Mouse (Mus musculus) lung, adult 2 months (tissue): ENCODE measurements around the gene Setd5. TPM values are rescaled to one million over a fixed set of nuclear protein-coding genes. Genes with fewer than 3 reads are reported as not detected.

ENCODE experiments used
- DNase-seq: peaks from one replicate; pipeline ENCODE4 v3.0.0; 2022
- H3K4me1 ChIP-seq: fragments of 200-500 bp; 2 replicates; pipeline ENCODE4 v1.6.1; 2011; ENCODE audit warnings: low read length; ENCODE audit not compliant: control insufficient read depth, insufficient read depth
- H3K4me3 ChIP-seq: fragments of 200-500 bp; replicated peaks from 2 replicates; pipeline ENCODE3; 2011; ENCODE audit warnings: low read depth, mild to moderate bottlenecking, control low read depth, low read length; ENCODE audit errors: extremely low read depth
- CTCF ChIP-seq: fragments of 200-500 bp; IDR thresholded peaks from 2 replicates; pipeline ENCODE4 v1.5.1; 2011; ENCODE audit warnings: mild to moderate bottlenecking, low read length, control low read depth; ENCODE audit not compliant: insufficient read depth
- POLR2A ChIP-seq: fragments of 200-500 bp; IDR thresholded peaks from 2 replicates; pipeline ENCODE4 v1.6.1; 2011; ENCODE audit warnings: low read depth, mild to moderate bottlenecking, control low read depth, low read length, borderline replicate concordance; ENCODE audit errors: extremely low read depth
- WGBS: fragments of 180-500 bp; shearing (Covaris S2); methylation state at CpG from one replicate; pipeline ENCODE4 v1.1.7; 2018; 5-methylcytosine and 5-hydroxymethylcytosine counted together
- polyA plus RNA-seq: library from polyadenylated mRNA; depleted of rRNA; stranded (reverse); fragments of >200 nt; gene quantifications from 2 replicates; pipeline ENCODE4 v1.2.3, GENCODE M21; 2012

Gene Setd5
- polyA plus RNA-seq, 1 experiment = 30.6 TPM

GRCm38 (mm10) chr6:113049159-113049558, 28.0 kb upstream of the Setd5 start:
- TF ChIP-seq CTCF = no peak
- TF ChIP-seq POLR2A = no peak
- WGBS = 93% methylated on average over 3 of the region's 3 CpGs
- Histone ChIP-seq H3K4me3 (no peak overlapping the region), H3K4me1 (peaks cover 6% of the 10 kb centered on the region; the same call in 1 of the 2 replicates)
- DNase-seq = no peak

DNA sequence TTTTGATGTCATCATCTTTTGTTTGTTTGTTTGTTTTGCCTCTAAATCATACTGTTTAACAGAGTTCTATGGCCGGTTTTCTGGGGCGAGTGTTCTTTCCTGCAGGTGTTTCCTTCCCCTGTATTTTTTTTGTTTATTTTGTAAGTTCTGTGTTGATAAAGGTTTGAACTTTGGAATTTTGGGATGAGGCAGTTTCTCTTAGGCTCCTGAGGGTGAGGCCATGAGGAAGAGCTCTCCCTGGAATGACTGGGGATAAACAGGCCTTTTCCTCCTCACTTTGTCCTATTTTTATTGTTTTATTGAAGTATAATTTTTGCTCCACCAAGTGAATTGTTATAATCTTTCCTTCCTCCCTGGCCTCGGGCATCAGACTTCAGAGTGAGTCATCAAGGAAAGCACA, 24.2 kb upstream of the Setd5 start:
- Histone ChIP-seq H3K4me1 (no peaks in the 10 kb centered on the region), H3K4me3 (no peak overlapping the region)
- 41% methylated on average over 3 of the region's 3 CpGs for WGBS
- DNase-seq = no peak
- TF ChIP-seq POLR2A (no peak), CTCF (no peak)

GRCm38 (mm10) chr6:113054552-113055107, 22.5 kb upstream of the Setd5 start:
- WGBS = 84% methylated on average over 6 of the region's 6 CpGs
- no peaks in the 10 kb centered on the region for H3K4me1 ChIP-seq
- no peak for DNase-seq
- TF ChIP-seq POLR2A = no peak
- no peak for TF ChIP-seq CTCF
- no peak overlapping the region for H3K4me3 ChIP-seq

DNA sequence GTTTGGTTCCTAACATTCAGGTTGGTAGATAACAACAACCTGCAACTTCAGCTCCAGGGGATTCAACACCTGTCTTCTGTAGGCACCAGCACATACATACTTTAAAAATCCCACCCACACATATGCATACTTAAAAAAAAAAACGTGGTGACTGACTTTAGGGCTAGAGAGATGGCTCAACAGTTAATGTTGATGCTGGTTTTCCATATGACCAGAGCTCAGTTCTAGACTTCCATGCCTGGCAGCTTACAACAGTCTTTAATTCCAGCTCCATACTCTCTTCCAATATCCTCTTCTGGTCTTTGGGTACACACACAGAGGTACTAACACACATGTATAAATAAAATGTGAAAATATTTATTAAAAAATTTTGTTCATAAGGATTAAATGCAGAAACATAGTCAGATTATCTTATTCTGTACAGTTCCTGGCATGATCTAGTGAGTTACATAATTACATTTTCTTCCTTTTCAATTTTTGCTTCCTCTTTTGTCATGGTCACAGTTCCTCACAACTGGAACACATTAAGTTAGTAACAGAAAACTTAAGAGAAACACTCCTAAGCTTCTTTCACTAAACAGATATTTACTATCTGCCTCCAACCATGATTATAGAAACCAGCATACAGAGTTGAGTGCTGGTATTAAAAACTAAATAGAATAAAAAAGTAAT, 16.1 kb upstream of the Setd5 start:
- TF ChIP-seq POLR2A (no peak), CTCF (no peak)
- H3K4me1 ChIP-seq = peaks cover 3% of the 10 kb centered on the region; the same call in 1 of the 2 replicates
- no peak overlapping the region for H3K4me3 ChIP-seq
- 60% methylated on average over 1 of the region's 1 CpGs for WGBS
- DNase-seq = no peak

GRCm38 (mm10) chr6:113062253-113062652, 14.9 kb upstream of the Setd5 start:
- Histone ChIP-seq H3K4me1 (peaks cover 3% of the 10 kb centered on the region; the same call in 1 of the 2 replicates), H3K4me3 (no peak overlapping the region)
- DNase-seq = no peak
- no peak for TF ChIP-seq POLR2A
- TF ChIP-seq CTCF = no peak
- 50% methylated on average over 3 of the region's 3 CpGs for WGBS

- Histone ChIP-seq H3K4me1 (peaks cover 3% of the 10 kb centered on the region; the same call in 1 of the 2 replicates), H3K4me3 (no peak overlapping the region)
- 87% methylated on average over 10 of the region's 10 CpGs for WGBS
- TF ChIP-seq CTCF (no peak), POLR2A (no peak)
- no peak for DNase-seq
Measured at GRCm38 (mm10) chr6:113063363-113063762, 13.8 kb upstream of the Setd5 start.

DNA sequence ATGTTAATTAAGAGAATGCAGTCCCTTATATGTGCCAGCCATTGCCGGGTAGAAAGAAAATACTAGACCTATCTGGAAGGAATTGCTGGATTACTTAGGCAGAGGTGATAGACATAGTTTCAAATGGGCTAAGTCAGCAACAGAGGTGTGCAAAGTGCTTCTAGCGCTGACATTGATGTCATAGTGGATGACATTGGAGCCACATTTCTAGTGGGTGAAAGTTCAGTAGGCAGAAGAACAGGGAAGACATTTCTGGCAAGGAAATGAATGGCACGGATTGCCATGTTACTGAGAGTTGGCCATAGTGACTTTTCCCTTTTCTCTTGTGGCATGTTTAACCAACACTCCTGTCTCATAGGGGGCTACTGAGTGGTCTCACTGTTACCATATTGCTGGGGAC, 12.0 kb upstream of the Setd5 start:
- peaks cover 3% of the 10 kb centered on the region; the same call in 1 of the 2 replicates for H3K4me1 ChIP-seq
- no peak for TF ChIP-seq POLR2A
- no peak for TF ChIP-seq CTCF
- no peak overlapping the region for H3K4me3 ChIP-seq
- WGBS = 83% methylated on average over 3 of the region's 3 CpGs
- DNase-seq = no peak

DNA sequence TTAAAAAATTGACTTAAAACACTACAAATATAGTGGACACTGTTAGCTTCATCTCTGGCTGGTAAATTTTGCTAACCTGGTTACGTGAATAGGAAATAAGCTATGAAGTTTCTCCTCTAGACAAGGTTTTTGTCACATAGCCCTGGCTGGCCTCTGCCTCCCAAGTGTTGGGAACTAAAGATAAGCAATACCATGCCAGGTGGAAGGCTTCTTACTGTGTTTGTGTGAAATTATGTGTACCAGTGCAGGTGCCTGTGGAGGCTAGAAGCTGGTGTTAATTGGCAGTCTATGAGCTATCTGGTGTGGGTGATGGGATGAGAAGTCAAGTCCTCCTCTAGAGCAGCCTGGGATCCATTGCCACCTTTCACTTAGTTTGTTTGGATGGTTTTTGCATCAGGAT, 8.0 kb upstream of the Setd5 start:
- WGBS = 95% methylated on average over 1 of the region's 1 CpGs
- Histone ChIP-seq H3K4me3 (no peak overlapping the region), H3K4me1 (no peaks in the 10 kb centered on the region; the same call in 1 of the 2 replicates)
- no peak for TF ChIP-seq CTCF
- no peak for TF ChIP-seq POLR2A
- DNase-seq = no peak

DNA sequence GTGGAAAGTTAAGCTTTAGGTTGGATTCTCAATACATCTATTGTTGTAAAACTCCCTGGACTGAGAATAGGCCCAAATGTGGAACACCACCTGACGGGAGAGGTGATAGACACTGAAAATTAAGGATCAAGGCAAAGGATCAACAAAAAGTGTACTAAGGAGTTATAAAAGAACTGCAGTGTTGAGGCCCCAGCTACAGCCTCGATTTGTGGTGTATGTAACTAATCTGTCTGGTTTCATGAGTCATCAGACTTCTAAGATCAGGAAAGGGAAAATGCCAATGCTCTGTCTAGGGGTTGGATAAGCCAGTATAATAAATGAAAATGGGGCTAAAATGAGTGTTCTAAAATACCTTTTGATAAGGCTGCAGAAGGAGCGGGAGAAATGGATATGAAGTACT, 1.9 kb upstream of the Setd5 start:
- Histone ChIP-seq H3K4me1 (peaks cover 12% of the 10 kb centered on the region), H3K4me3 (peak overlapping the region; percentile 95)
- TF ChIP-seq CTCF = no peak
- no peak for TF ChIP-seq POLR2A
- WGBS = 15% methylated on average over 3 of the region's 3 CpGs
- DNase-seq = no peak
